Mouse (Mus musculus): ENCODE measurements around the gene Fbxl17. TPM values are rescaled to one million over a fixed set of nuclear protein-coding genes. Genes with fewer than 3 reads are reported as not detected.

The Fbxl17 gene
- polyA plus RNA-seq, 1 experiment from 2014 or later = 26.5 TPM

DNA sequence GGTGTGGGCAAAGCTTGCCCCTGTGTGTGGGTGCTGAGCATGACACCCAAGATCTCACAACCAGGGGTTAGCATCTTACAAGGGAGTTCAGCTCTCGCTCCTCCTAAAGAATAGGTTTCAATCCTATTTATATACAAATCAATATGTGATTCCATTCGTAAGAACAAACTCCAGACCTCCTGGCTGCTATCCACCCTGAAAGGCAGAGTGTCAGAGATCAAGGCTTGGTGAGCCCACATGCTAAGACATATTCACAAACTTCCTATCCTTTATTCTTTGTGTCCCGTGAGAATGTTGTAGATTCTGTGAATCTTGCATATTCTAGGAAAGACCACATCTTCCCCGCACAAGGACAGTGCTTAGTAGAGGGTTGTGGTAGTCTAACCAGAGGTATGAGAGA lies 108.9 kb downstream of the Fbxl17 start:
- H3K4me2 ChIP-seq = no peak overlapping the region
- no peaks in the 10 kb centered on the region for H3K4me1 ChIP-seq
- H3K9ac ChIP-seq = no peak overlapping the region
- ATAC-seq (replicated peaks) = no peak
- H3K9me3 ChIP-seq = no peaks in the 10 kb centered on the region
- H3K27me3 ChIP-seq (replicated peaks) = no peaks in the 10 kb centered on the region
- no peak overlapping the region for H3K27ac ChIP-seq
- no peak overlapping the region for H3K4me3 ChIP-seq
- WGBS = 69% methylated on average over 4 of the region's 4 CpGs
- H3K36me3 ChIP-seq (replicated peaks) = no peaks in the 10 kb centered on the region

DNA sequence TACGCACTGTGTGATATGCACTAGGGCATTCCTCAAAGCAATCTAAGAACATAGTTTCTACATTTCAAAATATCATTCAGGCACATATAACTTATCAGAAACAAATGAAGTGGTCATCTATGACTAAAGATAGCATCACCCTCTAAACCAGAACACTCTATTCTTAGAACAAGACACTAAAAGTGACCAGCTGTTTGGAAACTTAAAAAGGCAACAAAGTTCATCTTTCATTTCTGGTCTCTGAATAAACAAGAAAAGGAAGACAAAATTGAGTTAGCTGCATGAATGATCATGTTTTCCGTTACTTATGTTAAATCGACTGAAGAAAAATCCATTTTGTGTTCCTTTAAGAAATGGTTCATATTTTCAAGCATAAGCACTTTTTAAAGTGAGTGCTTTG lies 128.8 kb downstream of the Fbxl17 start:
- no peak overlapping the region for H3K9ac ChIP-seq
- no peak for ATAC-seq (replicated peaks)
- H3K4me2 ChIP-seq = no peak overlapping the region
- no peaks in the 10 kb centered on the region for H3K36me3 ChIP-seq (replicated peaks)
- H3K4me1 ChIP-seq = peaks cover 3% of the 10 kb centered on the region; the same call in 1 of the 2 replicates
- H3K27ac ChIP-seq = no peak overlapping the region
- 89% methylated on average over 3 of the region's 3 CpGs for WGBS
- H3K27me3 ChIP-seq (replicated peaks) = no peaks in the 10 kb centered on the region
- H3K4me3 ChIP-seq = no peak overlapping the region
- no peaks in the 10 kb centered on the region for H3K9me3 ChIP-seq

DNA sequence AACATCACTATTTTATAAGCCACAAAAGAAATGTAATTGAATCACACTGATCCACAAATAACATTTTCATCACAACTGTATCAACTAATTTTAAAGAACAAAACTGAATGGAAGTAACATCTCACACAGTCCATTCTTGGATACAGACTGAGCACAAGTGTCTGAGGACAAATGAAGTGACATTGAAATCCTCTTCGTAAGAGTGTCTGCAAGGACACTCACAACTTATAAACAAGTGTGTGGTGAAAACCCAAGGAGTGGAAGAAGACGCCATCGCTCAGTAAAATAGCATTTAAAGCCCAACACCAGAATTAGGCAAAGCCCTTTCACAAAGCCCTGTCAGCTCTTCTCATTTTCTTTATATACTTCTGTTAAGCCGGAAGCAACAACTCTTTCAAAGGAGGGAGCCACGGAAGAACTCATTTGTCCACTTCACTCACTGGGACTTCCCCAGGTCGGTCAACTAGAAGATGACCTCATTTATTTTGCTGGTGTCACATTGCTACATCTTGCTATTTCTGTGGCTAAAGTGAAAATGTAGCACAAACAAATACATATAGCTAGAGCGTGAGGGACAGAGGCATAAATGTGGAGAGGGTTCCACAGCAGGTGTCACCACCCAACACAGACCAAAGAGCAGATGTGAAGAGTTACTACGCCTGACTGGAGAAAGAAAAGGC lies 130.0 kb downstream of the Fbxl17 start:
- Histone ChIP-seq H3K9me3 (no peaks in the 10 kb centered on the region), H3K9ac (no peak overlapping the region)
- no peak for ATAC-seq (replicated peaks)

DNA sequence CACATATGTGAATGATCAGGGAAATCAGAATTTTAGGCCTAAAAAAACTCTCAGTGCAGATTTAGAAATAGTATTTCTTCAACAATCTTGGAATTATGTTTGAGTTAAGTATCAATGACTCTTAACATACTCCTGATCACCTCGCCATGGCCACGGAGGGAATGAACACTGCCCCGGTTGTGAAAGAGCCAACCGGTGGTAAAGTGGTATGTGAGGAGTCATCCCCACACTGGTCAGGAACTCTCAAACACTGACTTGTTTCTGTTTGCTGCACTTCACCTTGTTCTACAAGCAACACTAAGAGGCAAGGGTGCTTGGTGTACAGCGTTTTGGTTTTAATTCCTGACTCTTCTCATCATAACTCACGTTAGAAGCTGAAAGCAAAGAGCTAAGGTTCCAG lies 132.3 kb downstream of the Fbxl17 start:
- 92% methylated on average over 6 of the region's 6 CpGs for WGBS
- H3K4me1 ChIP-seq = peaks cover 5% of the 10 kb centered on the region; the same call in 1 of the 2 replicates
- no peak overlapping the region for H3K9ac ChIP-seq
- H3K27ac ChIP-seq = no peak overlapping the region
- H3K36me3 ChIP-seq (replicated peaks) = no peaks in the 10 kb centered on the region
- no peaks in the 10 kb centered on the region for H3K9me3 ChIP-seq
- H3K27me3 ChIP-seq (replicated peaks) = no peaks in the 10 kb centered on the region
- no peak overlapping the region for H3K4me3 ChIP-seq
- ATAC-seq (replicated peaks) = no peak
- H3K4me2 ChIP-seq = no peak overlapping the region

More for the DNA sequence above, 130.0 kb downstream of the Fbxl17 start:
- Histone ChIP-seq H3K4me3 (no peak overlapping the region), H3K27me3 (replicated peaks) (no peaks in the 10 kb centered on the region), H3K4me2 (no peak overlapping the region), H3K4me1 (peaks cover 5% of the 10 kb centered on the region; the same call in 1 of the 2 replicates), H3K36me3 (replicated peaks) (no peaks in the 10 kb centered on the region), H3K27ac (no peak overlapping the region)
- 68% methylated on average over 8 of the region's 8 CpGs for WGBS

DNA sequence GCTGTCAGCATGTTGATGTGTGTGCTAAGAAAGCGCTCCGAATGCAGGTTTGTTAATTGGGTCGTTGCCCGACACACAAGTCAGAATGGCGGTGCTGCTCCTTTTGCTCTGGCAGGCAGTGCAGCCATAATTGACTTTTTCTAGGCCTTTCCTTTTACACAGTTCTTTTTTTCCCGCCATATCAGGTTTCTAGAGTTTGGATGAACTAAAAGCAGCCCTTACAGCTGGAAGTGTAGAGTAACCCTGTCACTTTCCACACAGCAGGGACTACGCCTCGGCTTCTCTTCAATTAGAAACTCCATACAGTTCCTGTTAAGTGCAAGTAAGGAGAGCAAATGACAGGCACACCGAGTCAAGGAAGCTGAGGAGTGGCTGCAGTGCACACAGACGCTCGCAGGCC lies 133.8 kb downstream of the Fbxl17 start:
- no peaks in the 10 kb centered on the region for H3K27me3 ChIP-seq (replicated peaks)
- 57% methylated on average over 11 of the region's 11 CpGs for WGBS
- no peak overlapping the region for H3K27ac ChIP-seq
- no peaks in the 10 kb centered on the region for H3K9me3 ChIP-seq
- H3K9ac ChIP-seq = no peak overlapping the region
- no peak overlapping the region for H3K4me2 ChIP-seq
- H3K36me3 ChIP-seq (replicated peaks) = no peaks in the 10 kb centered on the region
- H3K4me3 ChIP-seq = no peak overlapping the region
- ATAC-seq (replicated peaks) = no peak
- peaks cover 5% of the 10 kb centered on the region; the same call in 1 of the 2 replicates for H3K4me1 ChIP-seq

DNA sequence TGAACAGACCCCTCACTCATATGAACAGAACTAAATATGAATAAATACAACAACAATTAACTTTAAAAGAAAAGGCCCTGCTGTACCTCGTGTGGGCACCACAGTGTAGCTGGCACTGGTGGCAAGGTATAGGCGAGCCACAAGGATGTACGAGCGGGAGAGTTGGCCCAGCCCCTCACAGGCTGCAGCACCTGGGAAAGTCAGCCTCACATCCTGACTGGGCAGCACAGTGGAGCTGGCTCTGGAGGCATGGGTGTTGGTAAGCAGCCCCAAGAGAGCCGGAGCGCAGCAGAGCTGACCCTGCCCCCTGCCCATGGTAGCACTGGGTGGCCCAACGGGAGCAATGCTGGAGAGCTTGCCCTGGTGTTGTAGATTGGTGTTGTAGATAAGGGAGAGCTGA lies 135.2 kb downstream of the Fbxl17 start:
- H3K27me3 ChIP-seq (replicated peaks) = no peaks in the 10 kb centered on the region
- no peak overlapping the region for H3K4me2 ChIP-seq
- ATAC-seq (replicated peaks) = no peak
- H3K27ac ChIP-seq = no peak overlapping the region
- no peaks in the 10 kb centered on the region for H3K36me3 ChIP-seq (replicated peaks)
- no peak overlapping the region for H3K9ac ChIP-seq
- no peak overlapping the region for H3K4me3 ChIP-seq
- H3K4me1 ChIP-seq = peaks cover 5% of the 10 kb centered on the region; the same call in 1 of the 2 replicates
- H3K9me3 ChIP-seq = no peaks in the 10 kb centered on the region
- WGBS = 96% methylated on average over 7 of the region's 7 CpGs

DNA sequence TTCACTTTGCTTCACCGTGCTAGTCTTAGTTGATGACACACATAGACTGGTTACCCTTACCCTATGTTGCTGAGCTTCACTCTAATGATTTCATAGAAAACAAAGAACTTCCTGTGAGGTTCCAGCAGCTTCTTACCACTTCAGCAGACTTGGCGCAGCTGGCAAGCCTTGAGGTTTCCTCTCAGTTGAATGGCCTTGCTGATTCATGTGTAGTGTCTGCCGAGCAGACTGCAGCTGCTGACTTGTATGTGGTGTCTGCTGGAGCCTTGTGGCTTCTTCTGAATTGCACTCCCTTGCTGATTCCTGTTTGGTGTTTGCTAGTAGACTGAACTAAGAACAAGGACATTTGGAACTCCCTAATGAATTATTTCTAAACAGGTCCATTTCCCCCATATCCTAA lies 137.6 kb downstream of the Fbxl17 start:
- Histone ChIP-seq H3K9me3 (no peaks in the 10 kb centered on the region), H3K9ac (no peak overlapping the region), H3K27ac (no peak overlapping the region), H3K4me1 (peaks cover 10% of the 10 kb centered on the region; the same call in 1 of the 2 replicates), H3K27me3 (replicated peaks) (no peaks in the 10 kb centered on the region), H3K4me3 (no peak overlapping the region), H3K36me3 (replicated peaks) (no peaks in the 10 kb centered on the region), H3K4me2 (no peak overlapping the region)
- 85% methylated on average over 3 of the region's 3 CpGs for WGBS
- no peak for ATAC-seq (replicated peaks)

DNA sequence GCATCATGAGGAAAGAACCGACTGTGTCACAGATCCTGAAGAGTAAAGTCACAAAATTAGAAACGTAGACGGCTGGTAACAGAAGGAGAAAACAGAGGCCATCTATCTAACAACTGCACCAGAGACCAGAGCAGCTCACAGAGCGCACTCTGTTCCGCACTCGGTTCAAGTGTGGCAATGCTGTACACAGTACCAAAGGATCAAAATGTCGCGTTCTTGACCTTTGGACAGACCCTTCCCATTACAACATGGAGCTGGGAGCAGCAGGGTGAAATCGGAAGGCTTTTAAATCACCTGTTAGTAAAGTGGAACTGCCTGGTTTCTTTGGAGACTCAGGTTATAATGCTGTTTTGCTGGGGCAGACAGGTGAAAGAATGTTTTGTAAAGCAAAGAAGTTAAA lies 138.1 kb downstream of the Fbxl17 start:
- Histone ChIP-seq H3K27me3 (replicated peaks) (no peaks in the 10 kb centered on the region), H3K9me3 (no peaks in the 10 kb centered on the region), H3K27ac (no peak overlapping the region), H3K36me3 (replicated peaks) (no peaks in the 10 kb centered on the region), H3K4me2 (no peak overlapping the region), H3K9ac (no peak overlapping the region), H3K4me1 (peaks cover 10% of the 10 kb centered on the region; the same call in 1 of the 2 replicates), H3K4me3 (no peak overlapping the region)
- ATAC-seq (replicated peaks) = no peak
- 93% methylated on average over 9 of the region's 9 CpGs for WGBS

DNA sequence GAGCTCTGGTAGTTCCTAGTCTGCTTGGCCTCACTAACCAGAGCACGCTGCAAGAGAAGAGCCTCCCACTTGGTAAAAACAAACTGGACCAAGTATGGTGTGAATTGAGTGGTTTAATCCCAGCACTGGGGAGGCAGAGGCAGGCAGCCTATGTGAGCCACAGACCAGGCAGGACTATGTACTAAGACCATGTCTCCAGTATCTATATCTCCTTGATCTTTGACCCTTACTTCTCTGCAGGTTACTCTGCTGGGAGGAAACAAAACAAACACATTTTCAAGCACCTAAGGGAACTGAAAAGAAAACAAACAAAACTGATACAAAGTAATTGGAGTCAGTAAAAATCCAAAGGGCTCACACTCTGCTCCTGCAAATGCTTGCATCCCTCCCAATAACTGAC lies 141.0 kb downstream of the Fbxl17 start:
- ATAC-seq (replicated peaks) = no peak
- H3K27me3 ChIP-seq (replicated peaks) = no peaks in the 10 kb centered on the region
- H3K4me1 ChIP-seq = peaks cover 6% of the 10 kb centered on the region; the same call in 1 of the 2 replicates
- no peaks in the 10 kb centered on the region for H3K9me3 ChIP-seq
- H3K9ac ChIP-seq = no peak overlapping the region
- WGBS = 74% methylated on average over 1 of the region's 1 CpGs
- H3K4me2 ChIP-seq = no peak overlapping the region
- H3K36me3 ChIP-seq (replicated peaks) = 0 out of 2 replicates have a peak, but pooled peaks cover 3% of the 10 kb centered on the region
- no peak overlapping the region for H3K27ac ChIP-seq
- H3K4me3 ChIP-seq = no peak overlapping the region

DNA sequence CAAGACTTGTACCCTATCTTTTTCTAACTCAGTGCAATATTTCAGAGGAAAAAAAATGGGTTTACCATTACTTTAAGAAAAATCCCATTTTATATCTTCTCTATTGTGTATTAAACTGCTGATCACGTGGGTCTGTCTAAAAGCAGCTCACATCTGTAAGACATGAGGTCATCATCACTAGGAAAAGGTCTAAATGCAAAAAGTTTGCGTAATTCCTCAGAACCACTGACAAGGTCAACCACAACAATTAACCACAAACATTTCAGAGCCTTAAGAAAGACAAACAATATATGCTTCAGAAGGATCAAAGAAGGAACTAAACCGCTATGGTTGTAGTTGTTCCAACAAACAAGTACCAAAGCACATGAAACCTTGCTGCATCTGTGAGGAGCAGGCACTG lies 143.6 kb downstream of the Fbxl17 start:
- Histone ChIP-seq H3K4me3 (no peak overlapping the region), H3K4me1 (peaks cover 6% of the 10 kb centered on the region; the same call in 1 of the 2 replicates), H3K4me2 (no peak overlapping the region), H3K9me3 (no peaks in the 10 kb centered on the region), H3K27ac (no peak overlapping the region), H3K27me3 (replicated peaks) (no peaks in the 10 kb centered on the region), H3K36me3 (replicated peaks) (0 out of 2 replicates have a peak, but pooled peaks cover 3% of the 10 kb centered on the region), H3K9ac (no peak overlapping the region)
- 87% methylated on average over 3 of the region's 3 CpGs for WGBS
- ATAC-seq (replicated peaks) = no peak

DNA sequence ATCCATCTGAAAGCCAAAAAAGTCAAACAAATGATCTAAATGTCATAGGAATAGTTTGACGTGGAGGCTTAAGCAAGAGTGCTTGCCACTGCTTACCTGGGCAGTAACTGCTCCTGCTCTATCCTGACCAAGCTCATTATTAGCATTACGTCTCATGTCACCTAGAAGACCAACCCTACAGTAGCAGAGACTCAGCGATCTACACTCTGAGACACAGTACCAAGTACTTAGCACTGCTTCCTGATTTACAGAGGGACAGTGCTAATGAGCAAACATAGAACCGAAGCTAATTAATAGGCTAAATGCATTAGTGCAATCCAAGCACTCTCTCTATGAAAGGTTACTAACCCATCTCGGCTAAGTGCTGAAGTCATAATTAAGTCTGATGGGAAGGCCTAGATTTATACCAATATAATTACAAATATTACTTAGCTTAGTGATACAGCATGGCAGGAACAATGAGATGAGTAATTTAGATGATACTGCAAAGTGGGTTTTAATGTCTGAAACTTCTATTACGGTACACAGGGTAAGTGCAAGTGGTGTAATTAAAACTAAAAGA lies 147.1 kb downstream of the Fbxl17 start:
- WGBS = 75% methylated on average over 6 of the region's 6 CpGs

DNA sequence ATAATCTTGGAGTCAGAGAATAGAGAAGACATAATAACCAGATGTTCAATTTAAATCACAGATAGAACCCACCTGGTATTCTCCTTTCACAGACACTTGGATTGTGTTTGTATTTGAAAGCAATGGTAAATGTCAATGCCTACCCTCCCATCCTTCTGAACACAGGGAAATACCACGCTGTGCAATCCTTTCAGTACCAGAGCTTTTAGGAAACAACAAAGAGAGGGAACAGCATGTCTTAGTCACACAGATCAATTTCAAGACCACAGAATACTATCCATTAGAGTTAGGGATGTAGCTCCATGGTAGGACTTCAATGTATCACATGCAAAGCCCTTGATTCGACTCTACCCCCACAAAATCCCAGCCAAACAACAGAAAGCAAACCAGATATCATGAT lies 148.1 kb downstream of the Fbxl17 start:
- Histone ChIP-seq H3K9ac (no peak overlapping the region), H3K27ac (no peak overlapping the region), H3K36me3 (replicated peaks) (0 out of 2 replicates have a peak, but pooled peaks cover 3% of the 10 kb centered on the region), H3K4me3 (no peak overlapping the region), H3K4me1 (peaks cover 4% of the 10 kb centered on the region; the same call in 1 of the 2 replicates), H3K27me3 (replicated peaks) (no peaks in the 10 kb centered on the region), H3K4me2 (no peak overlapping the region), H3K9me3 (no peaks in the 10 kb centered on the region)
- ATAC-seq (replicated peaks) = no peak
- WGBS = 50% methylated on average over 2 of the region's 2 CpGs

More for the DNA sequence above, 147.1 kb downstream of the Fbxl17 start:
- Histone ChIP-seq H3K9me3 (no peaks in the 10 kb centered on the region), H3K4me3 (no peak overlapping the region), H3K27ac (no peak overlapping the region), H3K4me1 (peaks cover 4% of the 10 kb centered on the region; the same call in 1 of the 2 replicates), H3K4me2 (no peak overlapping the region), H3K36me3 (replicated peaks) (0 out of 2 replicates have a peak, but pooled peaks cover 3% of the 10 kb centered on the region), H3K9ac (no peak overlapping the region), H3K27me3 (replicated peaks) (no peaks in the 10 kb centered on the region)
- ATAC-seq (replicated peaks) = no peak; the same call in 1 of the 2 replicates
